Mouse (Mus musculus) intestine, embryonic 16.5 days (tissue): Measurements from ENCODE around the gene Arrb1. TPM values are rescaled to one million over a fixed set of nuclear protein-coding genes. Genes with fewer than 3 reads are reported as not detected.
A peak's percentile ranks its signal among the peaks of the same experiment; 100 is the strongest.
"Not testable (repeated sequence)": the region's sequence is repeated elsewhere in the genome, so short reads cannot be mapped to it uniquely, and the experiment has no call there.

Source experiments
- ATAC-seq: fragments of 200-750 bp; cut with Nextera tagmentation; 2 replicates; pipeline ENCODE4 v1.8.0; 2017; ENCODE audit warnings: moderate TSS enrichment, moderate library complexity
- H3K27ac ChIP-seq: fragments of 300-500 bp; sonication (generic); 2 replicates; pipeline ENCODE4 v1.5.1; 2014; ENCODE audit warnings: mild to moderate bottlenecking, low read length
- H3K27me3 ChIP-seq: fragments of 300-500 bp; sonication (generic); replicated peaks from 2 replicates; pipeline ENCODE4 v1.6.1; 2014; ENCODE audit warnings: low read length, control low read depth, mixed read lengths; ENCODE audit not compliant: control insufficient read depth, insufficient read depth
- H3K36me3 ChIP-seq: fragments of 300-500 bp; sonication (generic); 2 replicates; pipeline ENCODE4 v1.6.1; 2014; ENCODE audit warnings: low read length, control low read depth; ENCODE audit not compliant: control insufficient read depth, insufficient read depth
- H3K4me1 ChIP-seq: fragments of 300-500 bp; sonication (generic); 2 replicates; pipeline ENCODE4 v1.6.1; 2014; ENCODE audit warnings: low read length, control low read depth, mixed read lengths; ENCODE audit not compliant: control insufficient read depth, insufficient read depth
- H3K4me2 ChIP-seq: fragments of 300-500 bp; sonication (generic); 2 replicates; pipeline ENCODE4 v1.6.1; 2014; ENCODE audit warnings: low read depth, low read length, control low read depth
- H3K4me3 ChIP-seq: fragments of 300-500 bp; sonication (generic); 2 replicates; pipeline ENCODE4 v1.5.1; 2014; ENCODE audit warnings: mild to moderate bottlenecking, low read length
- H3K9ac ChIP-seq: fragments of 300-500 bp; sonication (generic); 2 replicates; pipeline ENCODE4 v1.6.1; 2014; ENCODE audit warnings: low read depth, low read length
- H3K9me3 ChIP-seq: fragments of 300-500 bp; sonication (generic); 2 replicates; pipeline ENCODE4 v1.6.1; 2016; ENCODE audit warnings: low read length, control low read depth; ENCODE audit not compliant: control insufficient read depth
- WGBS: fragments of 180-500 bp; shearing (Covaris S2); extraction: QIAGEN DNeasy Blood & Tissue Kit; methylation state at CpG from one replicate; pipeline ENCODE4 v1.1.7; 2014; 5-methylcytosine and 5-hydroxymethylcytosine counted together
- polyA plus RNA-seq: library from polyadenylated mRNA; unstranded; fragments of >200 nt; fragmentation: Nextera tagmentation; extraction: Ambion mirVana; gene quantifications from 2 replicates; pipeline ENCODE4 v1.2.1, GENCODE M21; 2015

The Arrb1 gene
- 7.7 and 9.2 TPM in 2 replicates for polyA plus RNA-seq

- Histone ChIP-seq H3K4me1 (peaks cover 58% of the 10 kb centered on the region), H3K4me3 (peak within 1 kb of the TSS; percentile 84), H3K36me3 (no peaks in the 10 kb centered on the region), H3K9ac (peak within 1 kb of the TSS; percentile 94), H3K4me2 (peak within 1 kb of the TSS; percentile 90), H3K27ac (peak within 1 kb of the TSS; percentile 88), H3K27me3 (no peaks in the 10 kb centered on the region), H3K9me3 (no peaks in the 10 kb centered on the region)
- WGBS = under 1% methylated on average over 67 of the region's 68 CpGs
- ATAC-seq = peak; percentile 80
Observed at GRCm38 (mm10) chr7:99534901-99535735, at the start of gene Arrb1. Gene Arrb1 (plus strand): TSS chr7:99535466.

- Histone ChIP-seq H3K27ac (no peak overlapping the region), H3K4me3 (no peak overlapping the region), H3K9ac (no peak overlapping the region), H3K4me2 (no peak overlapping the region), H3K9me3 (peaks cover 3% of the 10 kb centered on the region; the same call in 1 of the 2 replicates), H3K36me3 (no peaks in the 10 kb centered on the region), H3K4me1 (no peaks in the 10 kb centered on the region), H3K27me3 (no peaks in the 10 kb centered on the region)
- 68% methylated on average over 5 of the region's 5 CpGs for WGBS
- ATAC-seq = no peak
Observed at GRCm38 (mm10) chr7:99489708-99490107, 45.6 kb upstream of the Arrb1 start.

GRCm38 (mm10) chr7:99499128-99499527 lies 36.1 kb upstream of the Arrb1 start:
- Histone ChIP-seq H3K4me1 (no peaks in the 10 kb centered on the region), H3K9ac (no peak overlapping the region), H3K27me3 (no peaks in the 10 kb centered on the region), H3K4me2 (no peak overlapping the region), H3K9me3 (no peaks in the 10 kb centered on the region), H3K27ac (no peak overlapping the region), H3K36me3 (no peaks in the 10 kb centered on the region), H3K4me3 (no peak overlapping the region)
- WGBS = 59% methylated on average over 1 of the region's 1 CpGs
- no peak for ATAC-seq

- WGBS = 5% methylated on average over 8 of the region's 8 CpGs
- Histone ChIP-seq H3K27ac (no peak overlapping the region), H3K27me3 (no peaks in the 10 kb centered on the region), H3K9ac (no peak overlapping the region), H3K4me2 (no peak overlapping the region), H3K9me3 (no peaks in the 10 kb centered on the region), H3K4me1 (no peaks in the 10 kb centered on the region), H3K36me3 (no peaks in the 10 kb centered on the region), H3K4me3 (no peak overlapping the region)
- peak; percentile 78 for ATAC-seq
Observed at GRCm38 (mm10) chr7:99500201-99500600, 35.1 kb upstream of the Arrb1 start.

GRCm38 (mm10) chr7:99500655-99501054 lies 34.6 kb upstream of the Arrb1 start:
- ATAC-seq = peak; percentile 71
- 26% methylated on average over 5 of the region's 5 CpGs for WGBS
- H3K27ac ChIP-seq = no peak overlapping the region
- no peaks in the 10 kb centered on the region for H3K36me3 ChIP-seq
- H3K4me2 ChIP-seq = no peak overlapping the region
- no peak overlapping the region for H3K4me3 ChIP-seq
- H3K9ac ChIP-seq = no peak overlapping the region
- H3K27me3 ChIP-seq = no peaks in the 10 kb centered on the region
- H3K9me3 ChIP-seq = no peaks in the 10 kb centered on the region
- H3K4me1 ChIP-seq = no peaks in the 10 kb centered on the region

- 48% methylated on average over 1 of the region's 1 CpGs for WGBS
- Histone ChIP-seq H3K27ac (no peak overlapping the region), H3K9ac (no peak overlapping the region), H3K36me3 (no peaks in the 10 kb centered on the region), H3K4me1 (no peaks in the 10 kb centered on the region), H3K27me3 (no peaks in the 10 kb centered on the region), H3K4me3 (no peak overlapping the region), H3K4me2 (no peak overlapping the region), H3K9me3 (no peaks in the 10 kb centered on the region)
- no peak for ATAC-seq
Observed at GRCm38 (mm10) chr7:99501148-99501547, 34.1 kb upstream of the Arrb1 start.

- H3K9me3 ChIP-seq = no peaks in the 10 kb centered on the region
- no peak overlapping the region for H3K27ac ChIP-seq
- H3K27me3 ChIP-seq = no peaks in the 10 kb centered on the region
- H3K9ac ChIP-seq = no peak overlapping the region
- no peak overlapping the region for H3K4me3 ChIP-seq
- H3K4me1 ChIP-seq = no peaks in the 10 kb centered on the region
- ATAC-seq = no peak
- no peak overlapping the region for H3K4me2 ChIP-seq
- H3K36me3 ChIP-seq = no peaks in the 10 kb centered on the region
Observed at GRCm38 (mm10) chr7:99504556-99504955, 30.7 kb upstream of the Arrb1 start.

GRCm38 (mm10) chr7:99508187-99508586 lies 27.1 kb upstream of the Arrb1 start:
- H3K4me3 ChIP-seq, H3K4me2 ChIP-seq, ATAC-seq, H3K27ac ChIP-seq, H3K9ac ChIP-seq, H3K4me1 ChIP-seq, H3K36me3 ChIP-seq, H3K9me3 ChIP-seq, H3K27me3 ChIP-seq: not testable (repeated sequence)
- 13% methylated on average over 2 of the region's 2 CpGs for WGBS

GRCm38 (mm10) chr7:99510087-99510501 lies 25.2 kb upstream of the Arrb1 start:
- H3K27ac ChIP-seq = no peak overlapping the region
- no peak overlapping the region for H3K9ac ChIP-seq
- H3K36me3 ChIP-seq = no peaks in the 10 kb centered on the region
- H3K4me2 ChIP-seq = no peak overlapping the region
- 15% methylated on average over 8 of the region's 8 CpGs for WGBS
- no peak for ATAC-seq
- H3K4me3 ChIP-seq = no peak overlapping the region
- no peaks in the 10 kb centered on the region for H3K9me3 ChIP-seq
- no peaks in the 10 kb centered on the region for H3K27me3 ChIP-seq
- 0 out of 2 replicates have a peak, but pooled peaks cover 4% of the 10 kb centered on the region for H3K4me1 ChIP-seq
